Mouse (Mus musculus) ES-E14 (cell line): ENCODE measurements around the gene Lingo1. TPM values are rescaled to one million over a fixed set of nuclear protein-coding genes. Genes with fewer than 3 reads are reported as not detected.

Experiments used
- DNase-seq: peaks from one replicate; pipeline ENCODE4 v3.0.0-alpha.2; 2013; ENCODE audit warnings: low read depth, low spot score
- H3K27ac ChIP-seq: 2 replicates; pipeline ENCODE4 v1.5.1; 2012; ENCODE audit warnings: low read depth, mild to moderate bottlenecking, low read length, moderate library complexity, mixed read lengths; ENCODE audit not compliant: poor library complexity, insufficient read depth, severe bottlenecking
- H3K36me3 ChIP-seq: 2 replicates; pipeline ENCODE4 v1.6.1; 2012; ENCODE audit warnings: mild to moderate bottlenecking, low read length, moderate library complexity, mixed read lengths; ENCODE audit not compliant: control insufficient read depth, poor library complexity, insufficient read depth, severe bottlenecking
- H3K4me1 ChIP-seq, 2 experiments: fragments of 150-350 bp in 1 of 2; sonication (generic) in 1 of 2; 2 replicates each; pipeline ENCODE4 v1.6.1; 2012; ENCODE audit warnings: low read length in 2 of 2, mild to moderate bottlenecking in 1 of 2, mixed read lengths in 1 of 2; ENCODE audit not compliant: control insufficient read depth in 2 of 2, insufficient read depth in 2 of 2, poor library complexity in 1 of 2
- H3K4me3 ChIP-seq, 2 experiments: fragments of 150-350 bp in 1 of 2; sonication (generic) in 1 of 2; 2 replicates each; pipeline ENCODE4 v1.5.1; 2012; ENCODE audit warnings: low read length in 2 of 2, low read depth in 1 of 2, mild to moderate bottlenecking in 1 of 2, mixed read lengths in 1 of 2; ENCODE audit not compliant: insufficient read depth in 1 of 2, poor library complexity in 1 of 2, severe bottlenecking in 1 of 2
- H3K9ac ChIP-seq: 2 replicates; pipeline ENCODE4 v1.6.1; 2012; ENCODE audit warnings: low read depth, mild to moderate bottlenecking, low read length, mixed read lengths; ENCODE audit not compliant: poor library complexity, insufficient read depth, severe bottlenecking
- H3K9me3 ChIP-seq: fragments of 150-350 bp; sonication (generic); 2 replicates; pipeline ENCODE4 v1.6.1; 2012; ENCODE audit warnings: low read depth, mild to moderate bottlenecking, low read length; ENCODE audit not compliant: control insufficient read depth, insufficient read depth
- CHD2 ChIP-seq: IDR thresholded peaks from 2 replicates; pipeline ENCODE4 v1.6.1; 2014; ENCODE audit warnings: mild to moderate bottlenecking, low read depth, low read length, inconsistent platforms
- HCFC1 ChIP-seq: IDR thresholded peaks from 2 replicates; pipeline ENCODE4 v1.6.1; 2012; ENCODE audit warnings: low read length, inconsistent platforms, borderline replicate concordance; ENCODE audit not compliant: insufficient read depth
- MAFK ChIP-seq: IDR thresholded peaks from 2 replicates; pipeline ENCODE4 v1.6.1; 2014; ENCODE audit warnings: mild to moderate bottlenecking, low read depth, low read length, inconsistent platforms; ENCODE audit not compliant: insufficient read depth
- ZC3H11A ChIP-seq: IDR thresholded peaks from 2 replicates; pipeline ENCODE4 v1.6.1; 2012; ENCODE audit warnings: low read depth, mild to moderate bottlenecking, inconsistent platforms, low read length, borderline replicate concordance
- ZNF384 ChIP-seq: IDR thresholded peaks from 2 replicates; pipeline ENCODE4 v1.6.1; 2012; ENCODE audit warnings: low read depth, low read length, inconsistent platforms
- in situ Hi-C, 2 experiments: fragments of 600-800 bp; cut with MboI; formaldehyde crosslinking; loops; one replicate each; pipeline ENCODE4 v1.15.1; 2025; ENCODE audit warnings: low sequenced_read_pairs in 2 of 2, inconsistent platforms in 1 of 2; ENCODE audit not compliant: unreplicated experiment in 2 of 2
- total RNA-seq: library from RNA; depleted of rRNA; stranded (reverse); fragments of 300-350 nt; gene quantifications from 2 replicates; pipeline ENCODE4 v1.2.3, GENCODE M21; 2012

Gene Lingo1
- total RNA-seq, 1 experiment, result 1.3 TPM

DNA sequence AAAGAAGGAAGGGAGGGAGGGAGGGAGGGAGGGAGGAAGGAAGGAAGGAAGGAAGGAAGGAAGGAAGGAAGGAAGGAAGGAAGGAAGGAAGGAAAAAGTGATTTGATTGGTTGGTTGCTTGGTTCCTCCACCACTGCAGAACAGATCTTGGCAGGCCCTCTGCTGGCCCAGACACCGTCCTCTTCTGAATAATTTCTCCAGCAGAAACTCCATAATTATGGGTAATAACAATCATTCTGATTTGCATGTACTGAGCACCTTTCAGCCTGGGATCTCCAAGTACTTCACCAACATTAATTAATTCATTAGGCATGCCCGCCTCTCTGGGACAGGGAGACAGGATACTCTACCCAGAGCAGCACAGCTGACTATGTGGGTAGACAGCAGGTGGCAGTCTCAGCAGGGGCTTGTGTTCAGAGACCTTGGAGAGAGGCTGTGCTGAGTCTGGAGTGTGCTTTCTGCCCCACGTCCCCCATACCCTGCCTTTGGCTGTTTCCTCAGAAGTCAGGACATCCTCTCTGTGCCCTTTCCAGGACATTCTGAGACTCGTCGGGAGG, 57.0 kb downstream of the Lingo1 start:
- in situ Hi-C loops, result no loop called here
- no peaks in the 10 kb centered on the region for H3K4me1 ChIP-seq
- DNase-seq, result no peak
- H3K4me3 ChIP-seq, result no peak overlapping the region
- no peaks in the 10 kb centered on the region for H3K36me3 ChIP-seq
- H3K9ac ChIP-seq, result no peak overlapping the region
- no peak for TF ChIP-seq ZC3H11A
- no peak for TF ChIP-seq ZNF384
- TF ChIP-seq CHD2, result no peak
- TF ChIP-seq HCFC1, result no peak
- no peak for TF ChIP-seq MAFK
- H3K27ac ChIP-seq, result no peak overlapping the region
- H3K9me3 ChIP-seq, result no peaks in the 10 kb centered on the region

DNA sequence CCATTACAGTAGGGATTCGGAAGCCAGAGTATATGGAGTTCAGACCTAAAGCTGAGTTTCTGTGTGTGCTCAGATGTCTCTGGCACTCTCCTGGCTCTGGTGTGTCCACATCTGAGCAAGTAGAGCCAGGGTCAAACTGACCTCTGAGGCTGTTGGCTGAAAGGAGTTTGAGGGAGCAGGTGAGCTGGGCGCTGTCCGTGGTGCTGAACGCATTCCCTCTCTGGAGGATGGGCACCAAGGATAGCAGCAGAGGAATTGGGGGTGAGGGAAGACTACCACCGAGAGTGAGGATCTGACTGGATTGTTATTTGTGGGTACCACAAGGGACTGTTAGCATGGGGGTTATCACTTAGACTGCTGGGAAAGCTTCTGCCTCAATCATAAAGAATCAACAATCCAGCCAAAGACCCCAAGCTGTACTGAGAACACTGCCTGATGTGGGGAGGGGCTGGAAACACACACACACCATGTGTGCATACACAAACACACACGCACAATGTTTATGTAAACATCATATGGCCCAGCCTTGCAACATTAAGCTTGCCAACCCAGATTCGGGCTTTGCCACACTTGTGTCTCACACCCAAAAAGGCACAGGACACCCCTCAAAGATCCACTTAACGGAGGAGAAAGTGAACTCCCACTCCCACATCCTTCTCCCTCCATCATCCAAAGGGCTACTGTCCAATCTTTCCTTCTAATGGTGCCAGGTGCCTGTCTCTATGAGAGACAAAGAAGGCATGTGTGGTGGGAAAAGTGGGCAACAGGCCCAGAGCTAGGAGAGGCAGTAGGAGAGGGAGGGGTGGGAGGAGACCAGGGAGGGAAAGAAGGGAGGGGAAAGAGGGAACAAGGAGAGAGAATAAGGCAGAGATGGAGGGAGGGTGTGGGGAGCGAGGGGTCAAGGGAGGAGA, 57.8 kb downstream of the Lingo1 start:
- H3K4me3 ChIP-seq, result no peak overlapping the region
- no peaks in the 10 kb centered on the region for H3K9me3 ChIP-seq
- in situ Hi-C loops, result no loop called here
- TF ChIP-seq HCFC1, result no peak
- no peak for TF ChIP-seq ZNF384
- no peak for TF ChIP-seq ZC3H11A
- TF ChIP-seq MAFK, result no peak
- TF ChIP-seq CHD2, result no peak
- H3K4me1 ChIP-seq, result no peaks in the 10 kb centered on the region
- DNase-seq, result peak; percentile 53
- no peak overlapping the region for H3K27ac ChIP-seq
- no peaks in the 10 kb centered on the region for H3K36me3 ChIP-seq
- H3K9ac ChIP-seq, result no peak overlapping the region

- no peaks in the 10 kb centered on the region for H3K36me3 ChIP-seq
- H3K4me3 ChIP-seq, result no peak overlapping the region
- H3K4me1 ChIP-seq, result no peaks in the 10 kb centered on the region
- no peak for DNase-seq
- H3K27ac ChIP-seq, result no peak overlapping the region
- H3K9ac ChIP-seq, result no peak overlapping the region
- no peaks in the 10 kb centered on the region for H3K9me3 ChIP-seq
- in situ Hi-C loops, result no loop called here
- no peak for TF ChIP-seq HCFC1
- no peak for TF ChIP-seq ZC3H11A
- no peak for TF ChIP-seq MAFK
- TF ChIP-seq CHD2, result no peak
- no peak for TF ChIP-seq ZNF384
These were observed 61.9 kb downstream of the Lingo1 start for GRCm38 (mm10) chr9:56734398-56734797.

DNA sequence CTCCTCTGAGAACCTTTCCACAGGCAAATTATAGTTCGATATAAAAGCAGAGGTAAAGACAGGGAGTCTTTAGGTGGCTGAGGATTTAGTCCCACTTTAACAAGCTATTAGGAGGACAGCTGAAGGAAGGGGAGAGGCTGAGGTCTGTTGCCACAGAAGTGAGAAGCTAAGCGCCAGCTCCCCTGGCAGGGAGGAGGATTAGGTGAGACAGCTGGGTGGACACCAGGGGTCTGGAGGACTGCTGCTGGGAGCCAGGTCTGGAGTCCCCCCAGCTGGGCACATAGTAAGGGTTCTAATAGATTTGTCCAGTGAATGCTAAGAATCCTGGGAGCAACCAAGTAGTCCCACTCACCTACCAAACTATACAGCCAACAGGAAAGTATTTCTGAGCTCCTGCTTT, 65.3 kb downstream of the Lingo1 start:
- H3K4me1 ChIP-seq, result no peaks in the 10 kb centered on the region
- no peak for TF ChIP-seq ZNF384
- no peak for TF ChIP-seq ZC3H11A
- TF ChIP-seq MAFK, result no peak
- TF ChIP-seq HCFC1, result no peak
- TF ChIP-seq CHD2, result no peak
- no peaks in the 10 kb centered on the region for H3K36me3 ChIP-seq
- no peaks in the 10 kb centered on the region for H3K9me3 ChIP-seq
- no peak overlapping the region for H3K4me3 ChIP-seq
- H3K27ac ChIP-seq, result no peak overlapping the region
- H3K9ac ChIP-seq, result no peak overlapping the region
- DNase-seq, result no peak
- in situ Hi-C loops, result no loop called here

GRCm38 (mm10) chr9:56729145-56729544, 67.1 kb downstream of the Lingo1 start:
- H3K27ac ChIP-seq, result no peak overlapping the region

More at GRCm38 (mm10) chr9:56729145-56729544, 67.1 kb downstream of the Lingo1 start:
- Histone ChIP-seq H3K9me3 (no peaks in the 10 kb centered on the region), H3K9ac (no peak overlapping the region), H3K36me3 (no peaks in the 10 kb centered on the region), H3K4me1 (no peaks in the 10 kb centered on the region), H3K4me3 (no peak overlapping the region)
- TF ChIP-seq HCFC1 (no peak), ZNF384 (no peak), ZC3H11A (no peak), CHD2 (no peak), MAFK (no peak)
- no peak for DNase-seq
- in situ Hi-C loops, result no loop called here
